Comparison of ENCODE assay signal across 8 mouse cellular contexts in the genomic region with DNA sequence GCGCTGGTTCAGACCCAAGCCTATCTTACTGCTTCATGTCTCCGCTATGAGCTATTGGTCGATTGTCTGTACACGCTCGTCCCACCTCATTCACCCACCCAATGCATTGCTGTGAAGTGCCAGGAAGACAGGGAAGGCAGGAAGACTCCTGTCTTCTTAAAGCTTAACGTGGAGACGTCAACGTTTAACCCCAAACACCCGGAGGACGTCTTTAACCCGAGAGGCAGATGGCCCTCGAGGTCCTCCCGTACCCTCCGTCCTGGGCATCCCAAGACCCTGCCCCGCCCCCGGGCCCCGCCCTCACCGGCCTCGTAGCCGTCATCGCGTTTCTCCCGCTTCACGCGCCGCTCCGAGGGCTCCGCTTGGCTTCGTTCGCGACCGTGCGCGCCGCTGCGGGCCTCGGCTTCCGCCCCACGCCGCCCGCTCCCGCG. TPM values are rescaled to one million over a fixed set of nuclear protein-coding genes. Genes with fewer than 3 reads are reported as not detected.
DNase-seq lines count a peak whose midpoint lies in the region; ATAC-seq and TF ChIP-seq lines count a peak whose summit lies in the region.

No protein-coding gene starts in this region.

- no peaks in the 10 kb centered on the region for H3K27me3 ChIP-seq in erythroblast, embryonic 14.5 days (ENCODE audit: control insufficient read depth)
- no peaks in the 10 kb centered on the region for H3K27me3 ChIP-seq in thymus, adult 2 months (ENCODE audit: control insufficient read depth, insufficient read depth, low read length)
- no peaks in the 10 kb centered on the region for H3K27me3 ChIP-seq in forebrain, postnatal 0 days (ENCODE audit: insufficient read depth, low read length)
- H3K27me3 ChIP-seq in limb, embryonic 15.5 days = no peaks in the 10 kb centered on the region
- H3K27me3 ChIP-seq in stomach, embryonic 14.5 days (ENCODE audit: control insufficient read depth, insufficient read depth, low read length) = no peaks in the 10 kb centered on the region

- ATAC-seq in erythroblast, adult 5-6 weeks (replicated peaks; ENCODE audit: low FRiP score, poor library complexity, severe bottlenecking) = no peak
- ATAC-seq in forebrain, postnatal 0 days = peak; percentile 38
- no peak for ATAC-seq in limb, embryonic 15.5 days (ENCODE audit: insufficient number of reproducible peaks, low FRiP score, low TSS enrichment, low read depth)
- peak; percentile 21; the same call in 1 of the 2 replicates for ATAC-seq in stomach, embryonic 14.5 days (ENCODE audit: insufficient number of reproducible peaks, insufficient read depth, low FRiP score, low read depth)

- no peak for DNase-seq in thymus, adult 2 months
- no peak for DNase-seq in thymus, postnatal 0 days (ENCODE audit: low spot score)
- DNase-seq in forebrain, postnatal 0 days = peak; percentile 45
- no peak for DNase-seq in urinary bladder, postnatal 4 days (ENCODE audit: low spot score in 2 of 2)

- under 1% methylated on average over 43 of the region's 43 CpGs for WGBS in thymus, adult 2 months
- WGBS in forebrain, postnatal 0 days = under 1% methylated on average over 43 of the region's 43 CpGs
- under 1% methylated on average over 40 of the region's 43 CpGs for WGBS in limb, embryonic 15.5 days
- WGBS in stomach, embryonic 14.5 days = under 1% methylated on average over 43 of the region's 43 CpGs

- peak overlapping the region; percentile 94 for H3K9ac ChIP-seq in forebrain, postnatal 0 days
- peak overlapping the region; percentile 99 for H3K9ac ChIP-seq in limb, embryonic 15.5 days
- peak overlapping the region; percentile 83 for H3K9ac ChIP-seq in stomach, embryonic 14.5 days (replicated peaks; ENCODE audit: low read depth, low read length)

- no peak overlapping the region for H3K27ac ChIP-seq in thymus, adult 2 months (ENCODE audit: control insufficient read depth, insufficient read depth, low read length)
- H3K27ac ChIP-seq in forebrain, postnatal 0 days (ENCODE audit: low read depth, low read length) = peak overlapping the region; percentile 91
- H3K27ac ChIP-seq in limb, embryonic 15.5 days = peak overlapping the region; percentile 84
- peak overlapping the region; percentile 79; the same call in 1 of the 2 replicates for H3K27ac ChIP-seq in stomach, embryonic 14.5 days (ENCODE audit: low read length)

- H3K4me1 ChIP-seq in erythroblast, embryonic 14.5 days (ENCODE audit: control insufficient read depth) = peaks cover 53% of the 10 kb centered on the region
- peaks cover 19% of the 10 kb centered on the region for H3K4me1 ChIP-seq in thymus, adult 2 months (replicated peaks; ENCODE audit: control insufficient read depth, insufficient read depth, low read length)
- H3K4me1 ChIP-seq in forebrain, postnatal 0 days (ENCODE audit: insufficient read depth) = peaks cover 19% of the 10 kb centered on the region
- peaks cover 34% of the 10 kb centered on the region for H3K4me1 ChIP-seq in limb, embryonic 15.5 days
- peaks cover 19% of the 10 kb centered on the region for H3K4me1 ChIP-seq in stomach, embryonic 14.5 days (ENCODE audit: control insufficient read depth, insufficient read depth, low read length)

- H3K4me2 ChIP-seq in forebrain, postnatal 0 days (ENCODE audit: low read depth) = peak overlapping the region; percentile 81
- peak overlapping the region; percentile 82 for H3K4me2 ChIP-seq in limb, embryonic 15.5 days
- peak overlapping the region; percentile 86 for H3K4me2 ChIP-seq in stomach, embryonic 14.5 days (replicated peaks; ENCODE audit: low read depth, low read length)

- no peak for TF ChIP-seq CTCF in thymus, adult 2 months (IDR thresholded peaks at IDR 0.05; ENCODE audit: borderline replicate concordance, control insufficient read depth, extremely low read depth, insufficient read depth, low read length, poor library complexity)
- TF ChIP-seq CTCF in forebrain, postnatal 0 days (IDR thresholded peaks at IDR 0.05; ENCODE audit: low read depth) = no peak

- peak overlapping the region; percentile 100 for H3K4me3 ChIP-seq in erythroblast, embryonic 14.5 days (replicated peaks)
- peak overlapping the region; percentile 88 for H3K4me3 ChIP-seq in thymus, adult 2 months (ENCODE audit: control insufficient read depth, insufficient read depth, low read length)
- peak overlapping the region; percentile 99 for H3K4me3 ChIP-seq in forebrain, postnatal 0 days (ENCODE audit: low read depth, low read length)
- H3K4me3 ChIP-seq in limb, embryonic 15.5 days = peak overlapping the region; percentile 99
- peak overlapping the region; percentile 95 for H3K4me3 ChIP-seq in stomach, embryonic 14.5 days (ENCODE audit: low read depth, low read length)

- H3K9me3 ChIP-seq in erythroblast, embryonic 14.5 days (ENCODE audit: control insufficient read depth, low read length) = no peaks in the 10 kb centered on the region
- no peaks in the 10 kb centered on the region for H3K9me3 ChIP-seq in forebrain, postnatal 0 days (ENCODE audit: low read length)
- no peaks in the 10 kb centered on the region for H3K9me3 ChIP-seq in limb, embryonic 15.5 days
- H3K9me3 ChIP-seq in stomach, embryonic 14.5 days (ENCODE audit: control insufficient read depth, low read depth, low read length) = no peaks in the 10 kb centered on the region

- peaks cover 40% of the 10 kb centered on the region for H3K36me3 ChIP-seq in erythroblast, embryonic 14.5 days (ENCODE audit: control insufficient read depth)
- peaks cover 18% of the 10 kb centered on the region for H3K36me3 ChIP-seq in thymus, adult 2 months (ENCODE audit: control insufficient read depth, insufficient read depth, low read length)
- peaks cover 23% of the 10 kb centered on the region for H3K36me3 ChIP-seq in forebrain, postnatal 0 days (ENCODE audit: insufficient read depth)
- peaks cover 27% of the 10 kb centered on the region for H3K36me3 ChIP-seq in limb, embryonic 15.5 days
- H3K36me3 ChIP-seq in stomach, embryonic 14.5 days (ENCODE audit: control insufficient read depth, insufficient read depth, low read length) = peaks cover 28% of the 10 kb centered on the region

- no peak for TF ChIP-seq POLR2A in thymus, adult 2 months (IDR thresholded peaks at IDR 0.05; ENCODE audit: control insufficient read depth, extremely low read depth, insufficient read depth, low read length, poor library complexity)

RNA-seq across cellular contexts. Expression of gene Sart1, which starts 0.5 kb away (rescaled TPM):
- 15.8 and 17.4 TPM in 2 replicates for polyA plus RNA-seq in erythroblast, embryonic 14.5 days (2012)
- total RNA-seq in erythroblast, adult 5-6 weeks (2015; ENCODE audit: low replicate concordance) = 28.4 and 63.2 TPM in 2 replicates
- total RNA-seq in erythroblast, adult 5-6 weeks (2017; ENCODE audit: low replicate concordance) = 28.5 and 48.2 TPM in 2 replicates
- polyA plus RNA-seq in thymus, adult 2 months (2012; rRNA removed) = 41.6 and 48.9 TPM in 2 replicates
- polyA plus RNA-seq in thymus, postnatal 0 days (2015; fragmentation: Nextera tagmentation; extraction: Ambion mirVana) = 73.4 and 84.2 TPM in 2 replicates
- total RNA-seq in forebrain, postnatal 0 days (2014; rRNA removed) = 49.2 and 55.1 TPM in 2 replicates
- polyA plus RNA-seq in forebrain, postnatal 0 days (2015; fragmentation: Nextera tagmentation; extraction: Ambion mirVana) = 38.8 and 53.5 TPM in 2 replicates
- 67.0 and 72.1 TPM in 2 replicates for polyA plus RNA-seq in limb, embryonic 15.5 days (2015; fragmentation: Nextera tagmentation; extraction: Ambion mirVana)
- polyA plus RNA-seq in stomach, embryonic 14.5 days (2014; fragmentation: Nextera tagmentation; extraction: Ambion mirVana) = 56.3 and 65.0 TPM in 2 replicates

RNA-seq across cellular contexts. Expression of gene Tsga10ip, which starts 14.3 kb away (rescaled TPM):
- not detected in 2 replicates for polyA plus RNA-seq in erythroblast, embryonic 14.5 days (2012)
- 2.5 TPM in 1 of 2 replicates, not detected in the other for total RNA-seq in erythroblast, adult 5-6 weeks (2015; ENCODE audit: low replicate concordance)
- total RNA-seq in erythroblast, adult 5-6 weeks (2017; ENCODE audit: low replicate concordance) = not detected in 2 replicates
- polyA plus RNA-seq in thymus, adult 2 months (2012; rRNA removed) = 0.14 and 0.59 TPM in 2 replicates
- polyA plus RNA-seq in thymus, postnatal 0 days (2015; fragmentation: Nextera tagmentation; extraction: Ambion mirVana) = 1.9 TPM in 2 replicates
- total RNA-seq in forebrain, postnatal 0 days (2014; rRNA removed) = 0.43 TPM in 1 of 2 replicates, not detected in the other
- polyA plus RNA-seq in forebrain, postnatal 0 days (2015; fragmentation: Nextera tagmentation; extraction: Ambion mirVana) = 0.08 and 0.13 TPM in 2 replicates
- 0.42 TPM in 1 of 2 replicates, not detected in the other for polyA plus RNA-seq in limb, embryonic 15.5 days (2015; fragmentation: Nextera tagmentation; extraction: Ambion mirVana)
- 2.0 TPM in 1 of 2 replicates, not detected in the other for polyA plus RNA-seq in stomach, embryonic 14.5 days (2014; fragmentation: Nextera tagmentation; extraction: Ambion mirVana)

RNA-seq across cellular contexts. Expression of gene Banf1, which starts 21.1 kb away (rescaled TPM):
- polyA plus RNA-seq in erythroblast, embryonic 14.5 days (2012) = 15.6 and 21.7 TPM in 2 replicates
- 77.5 and 144 TPM in 2 replicates for total RNA-seq in erythroblast, adult 5-6 weeks (2015; ENCODE audit: low replicate concordance)
- total RNA-seq in erythroblast, adult 5-6 weeks (2017; ENCODE audit: low replicate concordance) = 5.9 and 14.1 TPM in 2 replicates
- 294 and 314 TPM in 2 replicates for polyA plus RNA-seq in thymus, adult 2 months (2012; rRNA removed)
- 590 and 607 TPM in 2 replicates for polyA plus RNA-seq in thymus, postnatal 0 days (2015; fragmentation: Nextera tagmentation; extraction: Ambion mirVana)
- total RNA-seq in forebrain, postnatal 0 days (2014; rRNA removed) = 72.5 and 93.5 TPM in 2 replicates
- polyA plus RNA-seq in forebrain, postnatal 0 days (2015; fragmentation: Nextera tagmentation; extraction: Ambion mirVana) = 379 and 481 TPM in 2 replicates
- polyA plus RNA-seq in limb, embryonic 15.5 days (2015; fragmentation: Nextera tagmentation; extraction: Ambion mirVana) = 372 and 374 TPM in 2 replicates
- polyA plus RNA-seq in stomach, embryonic 14.5 days (2014; fragmentation: Nextera tagmentation; extraction: Ambion mirVana) = 434 and 456 TPM in 2 replicates

RNA-seq across cellular contexts. Expression of gene Eif1ad, which starts 21.5 kb away (rescaled TPM):
- 4.6 and 4.7 TPM in 2 replicates for polyA plus RNA-seq in erythroblast, embryonic 14.5 days (2012)
- total RNA-seq in erythroblast, adult 5-6 weeks (2015; ENCODE audit: low replicate concordance) = 7.3 and 12.3 TPM in 2 replicates
- 14.7 and 18.7 TPM in 2 replicates for total RNA-seq in erythroblast, adult 5-6 weeks (2017; ENCODE audit: low replicate concordance)
- 50.0 and 51.3 TPM in 2 replicates for polyA plus RNA-seq in thymus, adult 2 months (2012; rRNA removed)
- polyA plus RNA-seq in thymus, postnatal 0 days (2015; fragmentation: Nextera tagmentation; extraction: Ambion mirVana) = 51.1 and 59.4 TPM in 2 replicates
- total RNA-seq in forebrain, postnatal 0 days (2014; rRNA removed) = 31.4 and 34.7 TPM in 2 replicates
- 38.4 and 45.3 TPM in 2 replicates for polyA plus RNA-seq in forebrain, postnatal 0 days (2015; fragmentation: Nextera tagmentation; extraction: Ambion mirVana)
- polyA plus RNA-seq in limb, embryonic 15.5 days (2015; fragmentation: Nextera tagmentation; extraction: Ambion mirVana) = 57.3 and 60.1 TPM in 2 replicates
- 44.3 and 45.9 TPM in 2 replicates for polyA plus RNA-seq in stomach, embryonic 14.5 days (2014; fragmentation: Nextera tagmentation; extraction: Ambion mirVana)

RNA-seq across cellular contexts. Expression of gene Drap1, which starts 36.8 kb away (rescaled TPM):
- polyA plus RNA-seq in erythroblast, embryonic 14.5 days (2012) = 25.1 and 29.2 TPM in 2 replicates
- 15.0 and 32.4 TPM in 2 replicates for total RNA-seq in erythroblast, adult 5-6 weeks (2015; ENCODE audit: low replicate concordance)
- 15.8 and 18.0 TPM in 2 replicates for total RNA-seq in erythroblast, adult 5-6 weeks (2017; ENCODE audit: low replicate concordance)
- polyA plus RNA-seq in thymus, adult 2 months (2012; rRNA removed) = 112 and 133 TPM in 2 replicates
- 217 and 222 TPM in 2 replicates for polyA plus RNA-seq in thymus, postnatal 0 days (2015; fragmentation: Nextera tagmentation; extraction: Ambion mirVana)
- total RNA-seq in forebrain, postnatal 0 days (2014; rRNA removed) = 171 and 202 TPM in 2 replicates
- polyA plus RNA-seq in forebrain, postnatal 0 days (2015; fragmentation: Nextera tagmentation; extraction: Ambion mirVana) = 353 and 391 TPM in 2 replicates
- polyA plus RNA-seq in limb, embryonic 15.5 days (2015; fragmentation: Nextera tagmentation; extraction: Ambion mirVana) = 254 and 257 TPM in 2 replicates
- polyA plus RNA-seq in stomach, embryonic 14.5 days (2014; fragmentation: Nextera tagmentation; extraction: Ambion mirVana) = 191 and 198 TPM in 2 replicates

Comparison
In these comparisons a context has a peak if more than half of its experiments do, and no peak if none do; other contexts are left out.
1. ATAC-seq: peak in forebrain, postnatal 0 days (single experiment) and stomach, embryonic 14.5 days (single experiment); none in erythroblast, adult 5-6 weeks (single experiment) and limb, embryonic 15.5 days (single experiment).
2. RNA of gene Banf1, which starts 21.1 kb away (polyA plus RNA-seq): 590 to 607 TPM in thymus, postnatal 0 days, 434 to 456 TPM in stomach, embryonic 14.5 days, 379 to 481 TPM in forebrain, postnatal 0 days, 372 to 374 TPM in limb, embryonic 15.5 days and 294 to 314 TPM in thymus, adult 2 months; 15.6 to 21.7 TPM in erythroblast, embryonic 14.5 days; every median in the first group is over 10 times any median in the second.
3. Peak in every context shown above with its lines, with median percentiles within 50 percentile points of each other: H3K4me3 ChIP-seq, H3K4me2 ChIP-seq and H3K9ac ChIP-seq.